Mouse (Mus musculus): ENCODE data around the gene Senp2.
"Not testable (repeated sequence)": the region's sequence is repeated elsewhere in the genome, so short reads cannot be mapped to it uniquely, and the experiment has no call there.

The Senp2 gene

DNA sequence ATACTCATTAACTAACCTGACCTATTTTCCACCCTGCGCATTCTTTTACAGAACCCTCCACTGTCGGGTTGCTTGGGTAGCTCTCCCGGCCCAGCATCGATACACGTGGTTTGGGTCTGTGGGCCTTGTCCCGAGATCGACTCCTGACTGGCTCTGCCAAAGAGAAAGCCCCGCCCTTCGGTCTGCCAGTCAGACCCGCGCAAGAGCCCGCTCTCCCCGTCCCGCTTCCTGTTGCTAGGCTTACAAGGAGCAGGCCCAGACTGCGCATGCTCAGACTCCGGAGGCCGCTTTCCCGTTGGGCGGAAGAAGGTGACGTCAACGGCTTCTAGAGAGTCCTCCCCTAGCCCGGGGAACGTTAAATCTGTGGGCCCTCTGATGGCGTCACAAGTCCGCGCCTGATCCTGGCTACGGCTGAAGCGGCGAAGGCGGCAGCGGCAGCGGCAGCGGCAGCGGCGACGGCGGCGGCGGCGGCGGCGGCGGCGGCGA is at the start of gene Senp2:
Gene Senp2, plus strand, starts transcription at position 386 of the 486 bp plus-strand sequence.
- peak; percentile 100 for DNase-seq (ENCODE audit: low read depth)

DNA sequence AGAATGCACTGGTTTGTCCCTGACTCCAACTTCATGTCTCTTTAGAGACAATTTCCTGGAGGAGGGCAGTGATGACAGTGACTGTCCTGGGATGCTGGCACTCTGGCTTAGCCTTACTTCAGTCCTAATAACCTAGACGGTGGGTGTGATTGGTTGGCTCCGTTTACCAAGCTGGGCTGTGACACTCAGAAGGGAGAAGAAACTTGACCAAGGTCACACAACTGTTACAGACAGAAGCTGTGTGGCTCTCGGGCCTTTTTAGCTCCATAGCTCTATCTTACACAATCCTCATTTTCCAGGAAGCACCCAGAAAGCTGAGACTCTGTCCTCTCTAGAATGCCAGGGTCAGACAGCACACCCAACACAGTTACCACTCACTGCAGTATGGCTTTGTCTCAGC is 43.7 kb upstream of the Senp2 start:
- DNase-seq (ENCODE audit: low read depth) = no peak

DNA sequence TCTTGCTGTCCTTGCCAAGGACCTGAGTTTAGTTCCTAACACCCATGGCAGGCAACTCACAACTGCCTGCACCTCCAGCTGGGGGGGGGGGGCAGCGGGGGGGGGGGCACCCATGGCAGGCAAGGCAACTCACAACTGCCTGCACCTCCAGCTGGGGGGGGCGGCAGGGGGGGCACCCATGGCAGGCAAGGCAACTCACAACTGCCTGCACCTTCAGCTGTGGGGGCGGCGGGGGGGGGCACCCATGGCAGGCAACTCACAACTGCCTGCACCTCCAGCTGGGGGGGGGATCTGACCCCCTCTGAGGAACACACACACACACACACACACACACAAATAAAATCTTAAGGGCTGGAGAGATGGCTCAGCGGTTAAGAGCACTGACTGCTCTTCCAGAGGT is 39.4 kb upstream of the Senp2 start:
- no peak for DNase-seq (ENCODE audit: low read depth)

DNA sequence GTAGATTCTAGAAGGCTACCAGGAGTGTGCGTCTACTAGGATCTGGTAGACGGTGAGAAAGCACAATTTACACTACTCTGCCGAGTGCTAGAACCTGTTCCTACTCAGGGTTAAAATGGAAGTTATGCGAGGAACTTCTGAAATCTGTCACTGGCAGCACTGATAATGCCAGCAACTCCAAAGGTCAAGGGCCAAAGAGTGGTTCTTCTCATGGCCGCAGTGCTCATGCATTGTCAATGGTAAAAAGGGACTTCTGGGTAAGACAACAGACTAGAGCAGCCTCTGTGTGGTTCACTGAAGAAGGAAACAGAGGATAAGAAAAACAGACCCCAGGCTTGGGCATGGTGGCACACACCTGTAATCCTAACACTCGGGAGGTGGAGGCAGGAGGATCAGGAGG is 38.7 kb upstream of the Senp2 start:
- no peak for DNase-seq (ENCODE audit: low read depth)

DNA sequence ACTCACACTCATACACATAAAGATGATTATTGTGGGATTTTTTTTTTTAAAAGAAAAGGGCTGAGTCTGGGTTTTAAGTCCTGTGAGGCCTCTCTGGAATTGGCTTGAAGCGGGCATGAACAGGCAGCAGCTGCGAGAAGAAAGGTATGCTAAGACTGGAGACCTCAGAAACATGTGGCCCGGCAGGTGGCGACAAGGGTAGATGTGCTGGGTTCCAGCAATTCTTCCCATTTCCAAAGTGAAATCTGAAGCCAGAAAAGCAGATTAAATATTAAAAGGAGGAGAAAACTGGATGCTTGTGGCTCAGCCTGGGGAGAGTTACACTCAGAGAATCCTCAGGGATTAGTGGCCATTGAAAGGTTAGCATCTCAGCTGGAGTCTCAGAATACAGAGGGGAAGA is 37.8 kb upstream of the Senp2 start:
- no peak for DNase-seq (ENCODE audit: low read depth)

DNA sequence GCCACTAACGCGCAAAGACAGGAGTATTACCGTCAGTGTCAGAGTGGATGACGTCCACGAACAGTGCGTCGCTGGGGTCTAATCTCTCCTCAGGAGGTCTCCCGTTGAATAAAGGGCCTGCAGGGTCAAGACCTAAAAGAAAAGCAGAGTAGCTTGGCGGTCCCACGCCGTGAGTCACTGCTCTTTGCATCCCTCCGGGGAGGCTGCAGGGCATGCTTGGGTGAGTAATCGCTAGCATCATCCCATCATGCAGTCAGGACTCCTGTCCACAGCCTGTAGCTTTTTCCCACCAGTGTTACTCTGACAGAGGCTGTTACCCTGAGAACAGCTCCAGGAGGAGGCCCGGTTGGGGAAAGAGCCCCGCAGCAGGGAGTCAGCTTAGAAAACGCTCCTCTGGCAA is 33.1 kb upstream of the Senp2 start:
- DNase-seq (ENCODE audit: low read depth) = no peak

DNA sequence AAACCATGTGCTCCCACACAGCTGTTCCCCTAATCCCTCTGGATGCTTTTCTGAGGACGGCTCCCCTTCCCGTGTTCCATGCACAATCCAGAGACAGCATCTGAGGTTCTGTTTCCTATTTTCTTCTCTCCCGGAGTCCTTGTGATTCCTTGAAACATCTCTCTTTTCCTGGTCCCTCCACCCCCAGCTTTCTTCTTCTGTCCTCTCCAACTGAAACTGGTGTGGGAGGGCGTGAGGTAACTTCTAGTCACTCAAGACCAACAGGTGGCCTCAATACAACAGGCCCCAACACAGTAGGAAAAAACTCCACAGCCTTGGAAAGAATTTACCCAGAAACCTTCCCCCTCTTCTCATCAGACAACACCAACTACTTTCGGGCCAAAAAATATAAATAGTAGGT is 31.9 kb upstream of the Senp2 start:
- no peak for DNase-seq (ENCODE audit: low read depth)

DNA sequence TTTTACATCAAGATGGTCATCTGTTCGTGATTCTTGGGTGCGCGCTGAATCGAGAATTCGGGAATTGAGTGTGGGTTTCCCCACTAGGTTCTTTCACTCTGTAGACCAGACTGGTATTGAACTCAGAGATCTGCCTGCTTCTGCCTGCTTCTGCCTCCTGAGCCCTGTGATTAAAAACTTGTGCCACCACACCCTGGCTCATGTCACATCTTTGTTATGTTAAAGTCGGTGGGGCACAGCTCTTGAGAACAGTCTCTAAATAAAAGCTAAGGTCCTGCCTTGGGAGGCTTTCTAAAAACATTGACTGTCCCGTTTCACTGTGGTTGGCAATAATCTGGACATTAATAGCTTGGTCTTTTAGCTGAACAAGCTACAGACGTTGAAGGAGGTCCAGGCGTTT is 26.1 kb upstream of the Senp2 start:
- DNase-seq (ENCODE audit: low read depth) = no peak

DNA sequence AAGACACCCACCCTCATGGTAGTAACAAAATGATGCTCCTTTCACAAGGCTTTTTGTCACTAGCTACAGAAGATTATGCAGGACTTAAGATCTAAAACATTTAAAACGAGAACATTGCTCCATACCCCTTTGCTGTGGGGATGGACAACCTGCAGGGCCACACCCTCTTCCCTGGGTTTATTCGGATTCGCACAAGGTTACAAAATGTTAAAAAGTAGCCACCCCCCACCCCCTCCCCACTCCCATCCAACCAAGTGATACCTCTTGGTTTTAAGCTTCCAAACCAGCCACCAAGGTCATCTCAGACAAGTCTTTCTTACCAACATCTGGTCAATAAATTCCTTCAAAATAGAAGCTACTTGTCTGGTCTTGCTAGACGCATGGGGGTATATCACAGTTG is 25.7 kb upstream of the Senp2 start:
- no peak for DNase-seq (ENCODE audit: low read depth)

DNA sequence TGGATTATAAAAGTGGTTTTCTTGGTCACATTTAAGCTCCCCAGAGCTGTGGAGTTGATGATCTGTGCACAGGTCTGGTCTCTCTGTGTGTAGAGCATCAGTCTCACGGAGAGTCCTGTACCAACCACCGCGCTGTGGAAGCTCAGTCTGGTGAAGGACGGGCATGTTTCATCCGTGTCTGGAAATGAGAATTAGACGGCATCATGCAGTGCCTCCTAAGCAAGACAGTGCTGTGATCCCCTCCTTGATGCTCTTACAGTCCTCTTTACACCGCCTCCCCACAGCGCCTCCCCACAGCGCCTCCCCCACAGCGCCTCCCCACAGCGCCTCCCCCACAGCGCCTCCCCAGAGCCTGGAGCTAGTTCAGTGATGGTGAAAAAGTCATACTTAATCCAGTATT is 25.2 kb upstream of the Senp2 start:
- no peak for DNase-seq (ENCODE audit: low read depth)

DNA sequence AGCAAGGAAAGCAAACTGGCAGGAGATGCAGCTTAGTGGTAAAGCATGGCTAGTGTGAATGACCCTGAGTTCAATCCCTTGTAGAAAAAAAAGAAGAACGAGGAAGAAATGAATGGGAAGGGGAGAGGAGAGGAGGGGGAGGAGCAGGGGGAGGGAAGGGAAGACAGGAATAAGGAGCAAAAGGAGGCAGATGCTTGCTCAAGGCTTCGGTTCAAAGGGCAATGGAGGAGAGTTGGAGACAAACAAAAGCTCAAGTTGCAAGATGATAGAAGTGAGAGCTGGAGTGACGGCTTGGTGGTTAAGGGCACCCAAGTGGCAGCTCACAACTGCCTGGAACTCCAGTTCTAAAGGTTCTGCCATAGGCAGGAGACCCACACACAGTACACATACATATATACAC is 23.1 kb upstream of the Senp2 start:
- DNase-seq (ENCODE audit: low read depth) = no peak

DNA sequence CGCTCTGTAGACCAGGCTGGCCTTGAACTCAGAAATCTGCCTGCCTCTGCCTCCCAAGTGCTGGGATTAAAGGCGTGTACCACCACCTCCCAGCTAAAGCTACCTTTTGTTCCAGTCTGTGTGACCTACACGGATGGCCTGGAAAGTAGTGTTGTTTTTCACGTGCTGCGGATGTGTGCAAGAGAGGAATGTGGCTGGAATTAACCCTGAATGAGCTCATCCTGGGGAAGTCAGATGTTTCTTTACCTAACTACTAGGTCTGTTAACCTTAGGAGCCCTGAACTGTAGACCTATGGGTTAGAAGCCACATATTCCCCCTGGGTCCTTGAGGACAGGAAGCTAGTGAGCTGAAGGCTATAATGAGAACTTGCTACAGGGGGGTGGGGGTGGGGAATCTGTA is 21.3 kb upstream of the Senp2 start:
- no peak for DNase-seq (ENCODE audit: low read depth)

DNA sequence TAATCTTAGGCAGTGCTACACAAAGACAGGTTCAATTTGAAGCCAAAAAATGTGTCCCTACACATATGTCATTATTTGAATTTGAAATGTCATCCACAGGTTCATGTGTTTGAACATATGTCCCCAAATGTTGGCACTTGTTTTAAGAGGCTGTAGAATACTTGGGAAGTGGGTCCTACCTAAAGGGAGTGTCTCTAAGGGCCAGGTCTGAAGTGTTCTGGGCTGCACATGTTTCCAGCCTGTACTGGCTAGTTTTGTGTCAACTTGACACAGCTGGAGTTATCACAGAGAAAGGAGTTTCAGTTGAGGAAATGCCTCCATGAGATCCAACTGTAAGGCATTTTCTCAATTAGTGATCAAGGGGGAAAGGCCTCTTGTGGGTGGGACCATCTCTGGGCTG is 18.4 kb upstream of the Senp2 start:
- not testable (repeated sequence) for DNase-seq (ENCODE audit: low read depth)

DNA sequence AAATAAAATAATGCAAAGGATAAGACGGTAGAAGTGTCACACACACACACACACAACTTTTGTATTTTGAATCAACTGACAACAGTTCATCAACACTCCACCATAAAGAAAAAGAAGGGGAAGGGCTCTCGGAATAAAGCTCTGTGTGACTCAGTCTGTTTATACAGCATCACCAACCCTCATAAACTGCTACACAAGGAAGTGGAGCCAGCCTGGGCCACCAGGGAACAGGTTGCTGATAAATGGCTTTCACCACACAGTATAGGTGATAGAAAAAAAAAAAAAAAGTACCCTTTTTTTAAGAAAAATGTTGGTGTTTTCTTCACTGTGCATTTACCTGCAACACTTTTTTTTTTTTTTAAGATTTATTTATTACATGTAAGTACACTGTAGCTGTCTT is 17.5 kb upstream of the Senp2 start:
- no peak for DNase-seq (ENCODE audit: low read depth)

DNA sequence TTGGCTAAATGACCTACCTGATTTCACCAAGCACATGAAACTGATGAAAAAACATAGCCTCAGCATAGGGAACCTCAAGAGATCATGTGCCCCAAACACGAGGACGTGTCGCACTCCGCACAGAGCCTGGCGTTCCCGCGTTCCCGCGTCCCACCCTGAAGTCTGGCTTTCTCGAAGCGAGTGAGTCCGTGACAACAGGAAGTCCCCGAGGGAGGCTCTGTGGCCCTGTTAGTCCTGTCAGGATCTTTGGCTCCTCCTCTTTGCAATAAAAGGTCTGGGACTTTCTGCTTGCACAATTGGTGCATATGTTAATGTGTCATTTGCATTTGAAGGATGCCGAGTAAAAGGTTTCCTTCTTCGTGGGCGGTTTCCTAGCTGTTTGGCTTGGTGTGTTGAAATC is 14.0 kb upstream of the Senp2 start, which contains the start of gene Liph:
Gene Liph, minus strand, starts transcription at position 360 of the 400 bp plus-strand sequence.
- DNase-seq (ENCODE audit: low read depth) = peak; percentile 33

DNA sequence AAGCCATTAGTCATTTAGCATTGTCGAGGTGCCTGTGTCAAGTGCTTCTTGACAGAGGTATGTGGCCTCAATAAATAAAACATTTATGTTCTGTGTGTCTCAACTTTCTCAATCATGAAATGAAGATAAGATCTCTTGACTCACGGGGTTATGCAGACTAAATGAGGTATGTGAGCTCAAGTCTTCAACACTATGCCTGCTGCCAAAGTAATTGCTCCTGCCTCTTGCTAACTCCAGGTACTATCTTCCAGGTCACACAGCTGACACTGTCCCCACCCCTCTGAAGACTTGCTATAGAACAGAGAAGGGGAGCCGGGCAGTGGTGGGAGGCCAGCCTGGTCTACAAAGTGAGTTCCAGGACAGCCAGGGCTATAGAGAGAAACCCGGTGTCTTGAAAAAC is 12.9 kb upstream of the Senp2 start:
- DNase-seq (ENCODE audit: low read depth) = no peak

DNA sequence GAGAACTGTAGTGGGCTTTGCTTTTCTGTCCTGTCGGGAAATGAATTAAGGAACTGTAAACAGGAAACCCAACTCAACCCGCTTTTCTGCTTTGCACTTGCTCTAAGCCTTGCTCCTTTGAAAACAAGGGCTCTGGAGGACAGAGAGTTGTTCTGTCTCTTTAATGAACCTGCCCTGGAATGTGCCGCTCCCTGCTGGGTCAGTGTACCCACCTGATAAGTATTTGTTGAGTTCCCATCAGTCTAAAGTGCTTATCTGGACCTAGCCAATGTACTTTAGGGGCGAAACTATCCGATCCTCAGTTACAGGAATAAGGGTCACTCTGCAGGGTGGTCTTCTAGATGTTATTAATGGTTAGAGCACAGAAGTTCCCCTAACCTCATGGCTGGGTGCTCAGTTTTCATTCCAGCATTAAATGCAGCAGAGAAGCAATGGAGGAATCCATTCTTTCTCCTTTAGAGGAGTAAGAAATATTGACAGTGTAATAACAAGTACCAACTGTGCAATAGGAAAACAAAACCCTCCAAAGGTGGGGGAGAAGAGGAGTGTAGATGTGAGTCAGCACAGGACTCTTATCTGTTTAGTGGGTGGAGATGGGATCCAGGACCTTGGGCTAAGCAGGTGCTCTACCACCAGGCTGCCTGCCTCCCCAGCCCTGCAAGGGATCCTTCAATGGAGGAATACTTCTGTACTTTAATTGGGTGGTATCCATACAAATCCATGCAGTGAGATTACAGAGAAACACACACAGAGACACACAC is 12.2 kb upstream of the Senp2 start:
- DNase-seq (ENCODE audit: low read depth) = no peak

DNA sequence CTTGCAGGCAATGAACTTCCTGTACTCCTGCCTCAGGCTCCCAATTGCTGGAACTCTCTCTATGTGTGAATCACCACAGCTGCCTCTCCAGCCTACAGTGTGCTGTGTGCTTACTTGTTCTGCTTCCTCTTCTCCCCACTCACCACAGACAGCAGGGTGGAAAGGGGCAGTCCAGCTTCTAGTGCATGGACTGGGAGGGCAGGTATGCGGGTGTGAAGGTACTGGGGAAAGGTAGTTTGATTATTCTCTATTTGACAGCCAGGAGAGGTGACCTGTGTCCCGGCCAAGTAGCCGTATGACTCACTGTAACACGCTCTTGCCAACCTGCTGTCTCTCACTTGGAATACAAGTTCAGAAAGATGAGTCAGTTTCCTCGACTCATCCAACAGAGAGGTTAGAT is 11.2 kb upstream of the Senp2 start:
- no peak for DNase-seq (ENCODE audit: low read depth)

DNA sequence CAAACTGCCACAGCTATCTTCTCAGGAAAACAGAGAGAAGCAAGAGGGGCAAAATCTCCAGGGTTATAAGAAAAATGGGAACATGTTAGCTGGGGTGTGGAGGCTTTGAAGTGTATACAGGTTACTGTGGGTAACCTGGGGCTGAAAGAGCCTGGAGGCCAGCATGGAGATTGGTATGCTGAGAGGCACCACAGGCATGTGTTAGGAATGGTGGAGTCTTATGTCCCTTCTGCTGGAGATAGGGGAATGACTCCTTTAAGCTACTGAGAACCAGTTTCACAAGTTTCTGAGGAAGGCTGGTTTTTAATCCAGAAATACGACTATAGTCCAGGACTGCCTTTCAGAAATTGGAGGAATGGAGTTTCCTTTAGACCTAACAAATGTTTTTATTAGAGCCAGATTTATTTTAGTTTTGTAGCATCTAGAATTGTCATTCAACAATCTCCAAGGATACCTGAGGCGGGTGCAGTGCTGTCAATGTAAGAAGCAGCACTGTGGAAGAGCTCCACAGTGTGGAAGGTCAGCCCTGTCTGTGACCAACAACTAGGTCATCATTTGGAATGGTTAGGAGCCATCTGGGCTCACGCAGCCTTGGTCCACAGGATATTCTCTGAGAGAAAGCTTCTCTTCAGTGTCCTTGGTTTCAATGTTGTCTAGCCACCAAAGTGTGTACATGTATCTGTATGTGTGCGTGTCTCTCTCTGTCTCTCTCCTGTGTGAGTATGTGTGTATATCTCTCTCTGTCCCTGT is 9.2 kb upstream of the Senp2 start:
- no peak for DNase-seq (ENCODE audit: low read depth)

DNA sequence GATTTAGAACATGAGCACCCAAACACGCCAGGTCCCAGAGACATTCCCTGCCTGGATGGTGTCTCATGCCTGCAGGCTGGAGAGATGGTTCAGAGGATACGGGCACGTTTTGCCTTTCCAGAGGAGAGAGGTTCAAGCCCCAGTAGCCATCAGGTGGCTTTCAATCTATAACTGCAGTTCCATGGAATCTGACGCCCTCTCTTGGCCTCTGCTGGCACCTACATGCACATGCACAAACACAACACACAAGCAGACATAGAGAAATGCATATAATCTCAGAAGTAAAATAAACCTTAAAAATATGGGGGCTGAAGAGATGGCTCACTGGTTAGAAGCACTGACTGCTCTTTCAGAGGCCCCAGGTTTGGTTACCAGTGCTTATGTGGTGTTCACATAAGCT is 8.1 kb upstream of the Senp2 start:
- DNase-seq (ENCODE audit: low read depth) = no peak

DNA sequence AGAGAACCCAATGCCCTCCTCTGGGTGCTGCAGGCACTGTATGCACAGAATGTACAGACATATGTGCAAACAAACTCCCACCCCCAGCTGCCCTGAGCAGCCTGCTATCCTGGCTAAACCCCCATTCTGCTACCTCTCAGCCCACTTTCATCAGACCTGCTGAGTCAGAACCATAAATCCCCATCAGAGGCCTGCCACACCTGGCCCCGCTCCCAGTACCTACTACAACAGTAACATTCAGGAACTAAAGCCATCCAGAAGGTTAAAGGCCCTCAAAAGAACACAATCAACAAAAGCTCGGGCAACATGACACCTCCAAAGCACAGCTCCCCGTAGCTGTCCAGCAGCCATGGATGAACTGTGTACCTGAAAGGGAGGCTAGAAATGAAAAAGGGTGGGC is 7.7 kb upstream of the Senp2 start:
- DNase-seq (ENCODE audit: low read depth) = no peak

DNA sequence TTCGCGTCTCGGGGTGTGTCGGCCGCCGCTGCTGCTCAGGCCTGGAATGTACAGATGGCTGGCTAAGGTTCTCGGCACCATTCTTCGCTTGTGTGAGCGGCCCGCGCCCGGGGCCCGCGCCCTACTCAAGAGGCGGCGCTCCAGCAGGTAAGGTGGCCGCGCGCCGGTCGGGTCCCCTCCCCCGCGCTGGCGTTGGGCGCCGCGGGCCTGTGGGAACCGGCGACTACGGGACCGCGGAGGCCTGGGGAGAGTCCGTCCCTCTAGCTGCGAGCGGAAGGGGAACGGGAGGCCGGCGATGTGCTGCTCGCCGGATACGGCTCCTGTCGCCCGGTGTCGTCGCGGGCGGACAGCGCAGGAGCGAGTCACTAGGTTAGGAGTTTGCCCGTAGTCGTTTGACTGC is 312 bp downstream of the Senp2 start:
- peak; percentile 76 for DNase-seq (ENCODE audit: low read depth)

DNA sequence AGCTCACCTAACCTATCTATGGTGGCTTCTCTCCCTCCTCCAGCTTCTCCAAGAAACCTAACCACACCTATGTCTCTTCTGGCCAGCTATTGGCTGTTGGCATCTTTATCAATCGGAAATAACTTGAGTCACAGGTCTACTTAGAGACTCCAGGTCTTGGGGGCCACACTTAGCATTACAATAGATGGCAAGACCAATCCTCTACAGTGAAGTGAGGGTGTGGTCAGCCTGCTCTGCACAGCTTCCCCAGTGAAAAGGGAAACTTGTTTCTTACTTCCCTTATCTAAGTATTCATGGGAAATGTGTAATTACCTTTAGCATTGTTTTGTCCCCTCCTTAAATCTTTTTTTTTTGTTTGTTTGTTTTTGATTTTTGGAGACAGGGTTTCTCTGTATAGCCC is 6.3 kb downstream of the Senp2 start:
- DNase-seq (ENCODE audit: low read depth) = no peak

DNA sequence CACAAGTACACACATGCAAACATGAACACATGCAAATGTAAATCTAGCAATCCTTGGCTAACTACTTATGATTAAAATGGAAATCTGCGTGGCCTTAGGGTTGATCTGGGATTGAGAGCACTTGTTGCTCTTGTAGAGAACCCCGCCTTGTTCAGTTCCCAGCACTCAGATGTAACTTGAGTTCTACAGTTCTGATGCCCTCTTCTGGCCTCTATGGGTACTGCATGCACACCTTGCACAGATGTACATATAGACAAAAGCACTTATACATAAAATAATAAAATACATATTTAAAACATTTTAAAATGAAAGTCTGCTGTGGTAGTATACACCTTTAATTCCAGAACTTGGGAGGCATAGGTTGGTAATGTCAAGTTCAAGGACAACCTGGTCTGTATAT is 12.8 kb downstream of the Senp2 start:
- DNase-seq (ENCODE audit: low read depth) = peak; percentile 65
